Mouse (Mus musculus) lung, postnatal 0 days (tissue): ENCODE data around the gene Fam208b. TPM values are rescaled to one million over a fixed set of nuclear protein-coding genes. Genes with fewer than 3 reads are reported as not detected.

Experiments used
- ATAC-seq: fragments of 200-750 bp; cut with Nextera tagmentation; 2 replicates; pipeline ENCODE4 v1.8.0; 2017; ENCODE audit warnings: moderate library complexity
- DNase-seq: peaks from one replicate; pipeline ENCODE4 v3.0.0-alpha.2; 2016; ENCODE audit warnings: low spot score
- H3K27ac ChIP-seq: fragments of 300-500 bp; sonication (generic); 2 replicates; pipeline ENCODE4 v1.5.1; 2014; ENCODE audit warnings: antibody characterized with exemption, mild to moderate bottlenecking, low read length, mixed read lengths
- H3K27me3 ChIP-seq: fragments of 300-500 bp; sonication (generic); replicated peaks from 2 replicates; pipeline ENCODE4 v1.6.1; 2014; ENCODE audit warnings: low read length, mixed read lengths; ENCODE audit not compliant: insufficient read depth
- H3K36me3 ChIP-seq: fragments of 300-500 bp; sonication (generic); 2 replicates; pipeline ENCODE4 v1.6.1; 2014; ENCODE audit warnings: low read length, mixed read lengths; ENCODE audit not compliant: insufficient read depth
- H3K4me1 ChIP-seq: fragments of 300-500 bp; sonication (generic); 2 replicates; pipeline ENCODE4 v1.6.1; 2014; ENCODE audit warnings: antibody characterized with exemption, low read depth, low read length, mixed read lengths; ENCODE audit not compliant: insufficient read depth
- H3K4me2 ChIP-seq: fragments of 300-500 bp; sonication (generic); replicated peaks from 2 replicates; pipeline ENCODE4 v1.6.1; 2014; ENCODE audit warnings: low read depth, mild to moderate bottlenecking, low read length, moderate library complexity, mixed read lengths
- H3K4me3 ChIP-seq: fragments of 300-500 bp; sonication (generic); 2 replicates; pipeline ENCODE4 v1.5.1; 2014; ENCODE audit warnings: low read depth, low read length
- H3K9ac ChIP-seq: fragments of 300-500 bp; sonication (generic); replicated peaks from 2 replicates; pipeline ENCODE4 v1.6.1; 2014; ENCODE audit warnings: low read depth, mild to moderate bottlenecking
- H3K9me3 ChIP-seq: fragments of 300-500 bp; sonication (generic); 2 replicates; pipeline ENCODE4 v1.6.1; 2016; ENCODE audit warnings: low read length, mixed read lengths
- CTCF ChIP-seq: IDR thresholded peaks from 2 replicates; pipeline ENCODE4 v1.5.1; 2016; ENCODE audit warnings: antibody characterized with exemption, mild to moderate bottlenecking
- EP300 ChIP-seq: IDR thresholded peaks from 2 replicates; pipeline ENCODE4 v1.6.1; 2016; ENCODE audit warnings: antibody characterized with exemption, mild to moderate bottlenecking, control low read depth
- WGBS: fragments of 180-500 bp; shearing (Covaris S2); extraction: QIAGEN DNeasy Blood & Tissue Kit; methylation state at CpG from one replicate; pipeline ENCODE4 v1.1.7; 2014; 5-methylcytosine and 5-hydroxymethylcytosine counted together
- polyA plus RNA-seq: library from polyadenylated mRNA; unstranded; fragments of >200 nt; fragmentation: Nextera tagmentation; extraction: Ambion mirVana; gene quantifications from 2 replicates; pipeline ENCODE4 v1.2.1, GENCODE M21; 2015

The Fam208b gene
- polyA plus RNA-seq, 1 experiment from 2014 or later, result 5.9 TPM

GRCm38 (mm10) chr13:3644871-3645270 lies 34.0 kb upstream of the Fam208b start:
- 74% methylated on average over 5 of the region's 5 CpGs for WGBS
- Histone ChIP-seq H3K27ac (peak overlapping the region; percentile 51; the same call in 1 of the 2 replicates), H3K4me2 (no peak overlapping the region), H3K36me3 (peaks cover 6% of the 10 kb centered on the region; the same call in 1 of the 2 replicates), H3K4me3 (no peak overlapping the region), H3K27me3 (no peaks in the 10 kb centered on the region), H3K4me1 (0 out of 2 replicates have a peak, but pooled peaks cover 3% of the 10 kb centered on the region), H3K9ac (no peak overlapping the region), H3K9me3 (no peaks in the 10 kb centered on the region)
- no peak for TF ChIP-seq CTCF
- peak; percentile 76 for TF ChIP-seq EP300
- DNase-seq (peak; percentile 86), ATAC-seq (peak; percentile 90)

GRCm38 (mm10) chr13:3642538-3642937 lies 31.6 kb upstream of the Fam208b start:
- ATAC-seq (no peak), DNase-seq (no peak)
- TF ChIP-seq EP300 (no peak), CTCF (no peak)
- Histone ChIP-seq H3K27me3 (no peaks in the 10 kb centered on the region), H3K9ac (no peak overlapping the region), H3K27ac (no peak overlapping the region), H3K4me2 (no peak overlapping the region), H3K4me1 (0 out of 2 replicates have a peak, but pooled peaks cover 3% of the 10 kb centered on the region), H3K4me3 (no peak overlapping the region), H3K36me3 (no peaks in the 10 kb centered on the region), H3K9me3 (no peaks in the 10 kb centered on the region)
- WGBS, result 73% methylated on average over 5 of the region's 5 CpGs

- DNase-seq (peak; percentile 45), ATAC-seq (peak; percentile 61)
- H3K4me3 ChIP-seq, result no peak overlapping the region
- H3K4me1 ChIP-seq, result 0 out of 2 replicates have a peak, but pooled peaks cover 3% of the 10 kb centered on the region
- WGBS, result 76% methylated on average over 9 of the region's 9 CpGs
- no peaks in the 10 kb centered on the region for H3K27me3 ChIP-seq
- TF ChIP-seq EP300 (no peak), CTCF (peak; percentile 74)
- no peak overlapping the region for H3K9ac ChIP-seq
- no peak overlapping the region for H3K27ac ChIP-seq
- no peaks in the 10 kb centered on the region for H3K9me3 ChIP-seq
- no peaks in the 10 kb centered on the region for H3K36me3 ChIP-seq
- no peak overlapping the region for H3K4me2 ChIP-seq
These were observed 31.1 kb upstream of the Fam208b start for GRCm38 (mm10) chr13:3642049-3642448.

GRCm38 (mm10) chr13:3636797-3637196 lies 25.9 kb upstream of the Fam208b start:
- ATAC-seq, result peak; percentile 81
- Histone ChIP-seq H3K36me3 (no peaks in the 10 kb centered on the region), H3K9ac (no peak overlapping the region), H3K4me3 (peak overlapping the region; percentile 11), H3K27me3 (no peaks in the 10 kb centered on the region), H3K4me2 (peak overlapping the region; percentile 36), H3K27ac (peak overlapping the region; percentile 48), H3K4me1 (no peaks in the 10 kb centered on the region), H3K9me3 (no peaks in the 10 kb centered on the region)
- WGBS, result 24% methylated on average over 11 of the region's 11 CpGs
- peak; percentile 41; the same call in 1 of the 2 replicates for TF ChIP-seq EP300
- no peak for TF ChIP-seq CTCF
- peak; percentile 89 for DNase-seq

- Histone ChIP-seq H3K27ac (no peak overlapping the region), H3K36me3 (no peaks in the 10 kb centered on the region), H3K27me3 (no peaks in the 10 kb centered on the region), H3K9me3 (no peaks in the 10 kb centered on the region), H3K4me1 (no peaks in the 10 kb centered on the region), H3K9ac (no peak overlapping the region), H3K4me2 (no peak overlapping the region), H3K4me3 (no peak overlapping the region)
- DNase-seq (no peak), ATAC-seq (no peak)
- WGBS, result 82% methylated on average over 3 of the region's 3 CpGs
- no peak for TF ChIP-seq EP300
- TF ChIP-seq CTCF, result no peak
These were observed 24.2 kb upstream of the Fam208b start for GRCm38 (mm10) chr13:3635076-3635475.

- Histone ChIP-seq H3K27me3 (no peaks in the 10 kb centered on the region), H3K9ac (peak within 1 kb of the TSS; percentile 66), H3K4me1 (no peaks in the 10 kb centered on the region), H3K4me2 (peak within 1 kb of the TSS; percentile 86), H3K4me3 (peak within 1 kb of the TSS; percentile 68), H3K36me3 (no peaks in the 10 kb centered on the region), H3K27ac (no peak within 1 kb of the TSS), H3K9me3 (no peaks in the 10 kb centered on the region)
- under 1% methylated on average over 47 of the region's 47 CpGs for WGBS
- peak; percentile 92 for DNase-seq
- peak; percentile 94 for ATAC-seq
- no peak for TF ChIP-seq EP300
- peak; percentile 15; the same call in 1 of the 2 replicates for TF ChIP-seq CTCF
These were observed 23.2 kb upstream of the Fam208b start, which contains the start of gene Asb13 for GRCm38 (mm10) chr13:3633895-3634811. Gene Asb13 (plus strand): TSS chr13:3634032.
